Mouse (Mus musculus): ENCODE measurements around the gene Kcnj15. TPM values are rescaled to one million over a fixed set of nuclear protein-coding genes. Genes with fewer than 3 reads are reported as not detected.

Gene Kcnj15
- polyA plus RNA-seq, 1 experiment = 12.5 TPM

DNA sequence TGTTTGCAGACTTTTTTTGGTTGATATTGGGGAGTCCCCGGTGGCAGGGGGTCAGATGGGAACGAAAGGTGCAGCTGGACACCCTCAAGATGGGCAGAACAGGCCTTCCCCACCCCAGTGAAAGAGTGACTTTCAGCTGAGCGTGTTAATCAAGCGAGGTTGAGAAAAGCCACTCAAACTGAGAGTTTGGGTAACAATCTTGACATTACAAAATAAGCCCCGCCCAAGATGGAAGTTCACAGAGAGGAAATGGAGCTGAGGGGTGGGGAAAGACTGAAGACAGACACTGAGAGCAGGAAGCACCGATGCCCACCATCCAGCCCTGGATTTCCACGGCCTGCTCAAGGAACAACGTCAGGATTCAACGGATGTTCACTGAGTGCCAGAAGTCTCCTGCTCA lies 91.2 kb downstream of the Kcnj15 start:
- no peaks in the 10 kb centered on the region for H3K36me3 ChIP-seq (ENCODE audit: control insufficient read depth, insufficient read depth, low read length)
- WGBS = 85% methylated on average over 9 of the region's 9 CpGs
- TF ChIP-seq POLR2A (IDR thresholded peaks at IDR 0.05; ENCODE audit: control insufficient read depth, extremely low read depth, insufficient read depth, low read length, poor library complexity) (no peak), CTCF (IDR thresholded peaks at IDR 0.05; ENCODE audit: borderline replicate concordance, control insufficient read depth, extremely low read depth, insufficient read depth, low read length, poor library complexity) (no peak)
- H3K27ac ChIP-seq (ENCODE audit: control insufficient read depth, insufficient read depth, low read length) = no peak overlapping the region
- DNase-seq = no peak
- H3K27me3 ChIP-seq (ENCODE audit: control insufficient read depth, insufficient read depth, low read length) = no peaks in the 10 kb centered on the region
- H3K4me3 ChIP-seq (ENCODE audit: control insufficient read depth, insufficient read depth, low read length) = no peak overlapping the region
- peaks cover 12% of the 10 kb centered on the region for H3K4me1 ChIP-seq (replicated peaks; ENCODE audit: control insufficient read depth, insufficient read depth, low read length)

DNA sequence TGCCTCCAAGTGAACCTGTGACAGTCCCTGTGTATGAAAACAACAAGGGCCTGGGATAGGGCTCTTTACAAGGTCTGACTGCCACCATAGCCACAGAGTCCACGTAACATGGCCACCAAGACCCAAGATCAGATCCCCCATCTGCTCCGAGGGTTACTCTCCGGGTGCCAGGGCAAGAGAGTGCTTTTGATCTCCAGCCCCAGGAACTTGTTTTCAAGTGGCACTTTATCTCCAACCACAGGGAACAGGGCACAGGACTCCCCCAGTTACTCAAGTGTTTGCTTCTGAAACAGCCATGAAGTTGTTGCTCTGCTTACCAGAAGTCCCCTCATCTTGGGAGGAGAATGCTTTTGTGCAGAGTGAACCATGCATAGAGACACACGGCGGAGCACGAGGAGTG lies 92.0 kb downstream of the Kcnj15 start:
- Histone ChIP-seq H3K27ac (ENCODE audit: control insufficient read depth, insufficient read depth, low read length) (no peak overlapping the region), H3K4me3 (ENCODE audit: control insufficient read depth, insufficient read depth, low read length) (no peak overlapping the region)
- 63% methylated on average over 6 of the region's 6 CpGs for WGBS

DNA sequence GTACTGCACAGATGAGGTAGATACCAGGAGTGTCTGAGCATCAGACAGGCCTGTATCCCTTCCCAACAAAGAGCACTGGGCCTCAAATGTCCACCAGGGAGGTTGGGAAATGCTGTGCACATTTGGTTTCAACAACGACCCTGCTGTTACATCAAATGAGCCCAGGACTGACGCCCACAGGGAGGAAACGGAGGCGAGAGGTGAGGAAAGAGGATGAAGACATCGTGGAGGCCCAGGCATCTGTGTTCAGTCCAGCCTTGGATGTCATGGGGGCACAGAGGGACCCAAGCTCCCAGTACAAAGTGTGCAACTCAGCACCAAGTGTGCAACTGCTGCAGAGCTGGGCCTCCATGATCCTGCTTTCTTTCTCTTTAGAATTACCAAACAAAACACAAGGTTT lies 92.4 kb downstream of the Kcnj15 start:
- no peak for TF ChIP-seq POLR2A (IDR thresholded peaks at IDR 0.05; ENCODE audit: control insufficient read depth, extremely low read depth, insufficient read depth, low read length, poor library complexity)
- TF ChIP-seq CTCF (IDR thresholded peaks at IDR 0.05; ENCODE audit: borderline replicate concordance, control insufficient read depth, extremely low read depth, insufficient read depth, low read length, poor library complexity) = no peak
- Histone ChIP-seq H3K36me3 (ENCODE audit: control insufficient read depth, insufficient read depth, low read length) (no peaks in the 10 kb centered on the region), H3K4me1 (replicated peaks; ENCODE audit: control insufficient read depth, insufficient read depth, low read length) (peaks cover 12% of the 10 kb centered on the region), H3K27me3 (ENCODE audit: control insufficient read depth, insufficient read depth, low read length) (no peaks in the 10 kb centered on the region), H3K4me3 (ENCODE audit: control insufficient read depth, insufficient read depth, low read length) (no peak overlapping the region), H3K27ac (ENCODE audit: control insufficient read depth, insufficient read depth, low read length) (no peak overlapping the region)
- 65% methylated on average over 5 of the region's 5 CpGs for WGBS
- DNase-seq = no peak

More for the DNA sequence above, 92.0 kb downstream of the Kcnj15 start:
- Histone ChIP-seq H3K27me3 (ENCODE audit: control insufficient read depth, insufficient read depth, low read length) (no peaks in the 10 kb centered on the region), H3K36me3 (ENCODE audit: control insufficient read depth, insufficient read depth, low read length) (no peaks in the 10 kb centered on the region), H3K4me1 (replicated peaks; ENCODE audit: control insufficient read depth, insufficient read depth, low read length) (peaks cover 12% of the 10 kb centered on the region)
- no peak for DNase-seq
- TF ChIP-seq POLR2A (IDR thresholded peaks at IDR 0.05; ENCODE audit: control insufficient read depth, extremely low read depth, insufficient read depth, low read length, poor library complexity) (no peak), CTCF (IDR thresholded peaks at IDR 0.05; ENCODE audit: borderline replicate concordance, control insufficient read depth, extremely low read depth, insufficient read depth, low read length, poor library complexity) (no peak)

Data from thymus, adult 2 months (tissue).